8 mouse cellular contexts compared by ENCODE assay signal in genomic region chr4:40844811-40845751, GRCm38 (mm10). TPM values are rescaled to one million over a fixed set of nuclear protein-coding genes. Genes with fewer than 3 reads are reported as not detected.
DNase-seq lines count a peak whose midpoint lies in the region; ATAC-seq lines count a peak whose summit lies in the region.

No protein-coding gene starts in this region.

- intact Hi-C loops in left cerebral cortex, postnatal 36 days (cut with DNase I) = no loop called here

- H3K27me3 ChIP-seq in kidney, embryonic 14.5 days (ENCODE audit: control insufficient read depth, insufficient read depth, low read length) = no peaks in the 10 kb centered on the region

- WGBS in kidney, embryonic 14.5 days = 52% methylated on average over 12 of the region's 12 CpGs

- no peaks in the 10 kb centered on the region for H3K9me3 ChIP-seq in kidney, embryonic 14.5 days (ENCODE audit: control insufficient read depth, low read length)

- peak; percentile 66 for DNase-seq in gastrocnemius, adult 18-20 months (ENCODE audit: low spot score)
- no peak for DNase-seq in gastrocnemius, postnatal 10 days
- DNase-seq in adrenal gland, postnatal 14 days = peak; percentile 73
- DNase-seq in heart, adult 8-10 months (ENCODE audit: low spot score) = peak; percentile 92
- DNase-seq in lung, postnatal 14 days = peak; percentile 81
- DNase-seq in left cerebral cortex, postnatal 36 days (ENCODE audit: low spot score in 2 of 2) = no peak
- DNase-seq in layer of hippocampus, postnatal 10 days (ENCODE audit: low spot score in 2 of 2) = no peak

- peak; percentile 43; the same call in 1 of the 2 replicates for ATAC-seq in kidney, embryonic 14.5 days (ENCODE audit: low FRiP score, low TSS enrichment)

- no peaks in the 10 kb centered on the region for H3K36me3 ChIP-seq in kidney, embryonic 14.5 days (ENCODE audit: control insufficient read depth, insufficient read depth, low read length)

- H3K4me3 ChIP-seq in kidney, embryonic 14.5 days (ENCODE audit: low read length) = no peak overlapping the region

- H3K9ac ChIP-seq in kidney, embryonic 14.5 days (ENCODE audit: low read depth, low read length) = no peak overlapping the region

- peaks cover 43% of the 10 kb centered on the region for H3K4me1 ChIP-seq in kidney, embryonic 14.5 days (ENCODE audit: control insufficient read depth, insufficient read depth, low read length)

- H3K27ac ChIP-seq in kidney, embryonic 14.5 days (ENCODE audit: low read depth, low read length) = peak overlapping the region; percentile 82

- no peak overlapping the region for H3K4me2 ChIP-seq in kidney, embryonic 14.5 days (replicated peaks; ENCODE audit: low read depth, low read length)

RNA-seq across cellular contexts. Expression of gene B4galt1, which starts 8.7 kb away (rescaled TPM):
- total RNA-seq in gastrocnemius, adult 18-20 months (2021) = 10 to 100 TPM; 23.0 to 25.4 TPM
- 10 to 100 TPM; 52.0 to 58.6 TPM for total RNA-seq in gastrocnemius, postnatal 10 days (2021)
- total RNA-seq in adrenal gland, postnatal 14 days (2021) = 69.4 and 70.5 TPM in 2 replicates
- total RNA-seq in heart, adult 8-10 months (2022) = 10 to 100 TPM; 53.9 to 60.3 (median 57.4) TPM
- 36.0 and 45.8 TPM in 2 replicates for polyA plus RNA-seq in kidney, embryonic 14.5 days (2014; fragmentation: Nextera tagmentation; extraction: Ambion mirVana)
- total RNA-seq in left cerebral cortex, postnatal 36 days (2021) = 1 to 10 TPM; 4.1 to 5.1 TPM
- total RNA-seq in layer of hippocampus, postnatal 10 days (2021) = 1 to 10 TPM; 6.5 to 7.0 TPM

Comparison
In these comparisons a context has a peak if more than half of its experiments do, and no peak if none do; other contexts are left out.
1. DNase-seq: peak in gastrocnemius, adult 18-20 months (single experiment), adrenal gland, postnatal 14 days (single experiment), heart, adult 8-10 months (single experiment) and lung, postnatal 14 days (single experiment); none in gastrocnemius, postnatal 10 days (single experiment), left cerebral cortex, postnatal 36 days (0 of 2) and layer of hippocampus, postnatal 10 days (0 of 2).